Mouse (Mus musculus) cerebellum, adult (tissue): ENCODE measurements around the gene Skint1.
"Not testable (repeated sequence)": the region's sequence is repeated elsewhere in the genome, so short reads cannot be mapped to it uniquely, and the experiment has no call there.

Experiments
- ATAC-seq: cut with Nextera tagmentation; 2 replicates; pipeline ENCODE4 v1.9.2; 2017; ENCODE audit warnings: mild to moderate bottlenecking, moderate library complexity, mixed read lengths; ENCODE audit not compliant: insufficient number of reproducible peaks, low FRiP score, low TSS enrichment

Skint1 gene

DNA sequence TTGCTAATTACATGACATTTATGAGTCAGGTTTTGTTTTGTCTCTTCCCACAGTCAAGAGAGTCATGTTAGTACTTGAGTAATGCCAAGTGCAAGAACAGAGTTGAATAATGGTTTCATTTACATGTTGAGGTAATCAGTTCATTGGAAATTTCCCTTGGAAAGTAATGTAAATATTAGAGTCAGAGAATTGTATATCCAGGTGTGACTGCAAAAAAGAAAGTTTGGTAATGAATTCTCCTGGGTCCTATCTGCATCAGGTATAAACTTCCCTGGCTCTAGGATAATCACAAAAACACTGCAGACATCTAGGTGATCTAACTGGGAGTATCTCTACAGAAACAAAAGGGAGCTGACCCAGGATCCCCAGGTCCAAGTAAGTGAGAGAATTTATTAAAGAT, at the start of gene Skint1:
Gene Skint1 (plus strand): TSS at position 301 of the 400 bp plus-strand sequence.
- ATAC-seq: no peak

DNA sequence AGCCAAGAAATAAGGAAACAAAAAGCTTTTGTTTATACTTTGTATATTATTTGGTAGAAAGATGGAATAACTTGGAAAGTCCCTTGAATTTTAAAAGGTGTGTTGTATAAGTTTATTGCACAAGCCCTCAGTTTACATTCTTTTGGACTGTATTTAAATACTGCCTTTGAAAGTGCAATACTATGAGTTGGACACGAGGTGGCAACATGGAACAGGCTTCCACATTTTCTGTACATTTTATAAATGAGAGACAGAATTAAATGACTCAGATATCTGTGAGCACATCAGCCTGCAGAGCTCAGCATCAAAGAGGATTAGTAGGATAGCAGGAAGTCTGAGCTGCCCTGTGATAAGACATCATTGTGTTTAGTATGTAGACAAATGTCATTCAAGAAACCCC, 44.8 kb upstream of the Skint1 start:
- ATAC-seq: no peak

- ATAC-seq: not testable (repeated sequence)
These were observed 42.8 kb upstream of the Skint1 start for GRCm38 (mm10) chr4:111963241-111963640.

DNA sequence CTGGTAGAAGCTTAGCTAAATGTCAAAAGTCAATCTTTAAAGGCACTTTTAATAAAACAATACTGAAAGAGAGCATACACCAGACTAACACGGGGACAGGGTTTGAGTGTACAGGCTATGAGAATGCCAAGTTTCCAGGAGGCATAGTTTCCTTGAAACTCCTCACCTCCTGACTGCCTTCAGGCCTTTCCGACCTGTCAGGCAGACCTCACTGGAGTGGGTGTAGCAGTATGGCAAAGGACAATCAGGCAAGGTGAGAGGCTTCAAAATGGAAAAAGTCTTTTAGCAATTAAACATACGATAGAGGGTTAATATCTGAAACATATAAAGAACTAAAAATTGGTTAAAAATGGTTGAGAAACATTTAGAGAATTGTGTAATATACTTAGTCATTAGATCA, 42.4 kb upstream of the Skint1 start:
- ATAC-seq: no peak

GRCm38 (mm10) chr4:111972623-111973022, 33.4 kb upstream of the Skint1 start, which contains the start of gene Skint7:
Skint7 (plus strand) TSS chr4:111972923.
- no peak for ATAC-seq

DNA sequence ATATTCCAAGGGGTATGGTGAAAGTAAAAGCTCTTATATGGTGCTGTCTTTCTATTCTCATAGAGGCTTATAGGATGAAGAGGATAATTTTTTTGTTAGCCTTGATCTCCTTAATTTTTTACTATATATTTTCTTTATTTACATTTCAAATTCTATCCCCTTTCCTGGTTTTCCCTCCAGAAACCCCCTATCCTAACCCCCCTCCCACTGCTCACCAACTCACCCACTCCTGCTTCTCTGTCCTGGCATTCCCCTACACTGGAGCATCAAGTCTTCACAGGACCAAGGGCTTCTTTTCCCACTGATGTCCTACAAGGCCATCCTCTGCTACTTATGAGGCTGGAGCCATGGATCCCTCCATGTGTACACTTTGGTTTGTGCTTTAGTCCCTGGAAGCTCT, 65.6 kb downstream of the Skint1 start, which contains the start of gene Skint4:
Gene Skint4 (plus strand): TSS at position 301 of the 400 bp plus-strand sequence.
- ATAC-seq: no peak
